Mouse (Mus musculus): ENCODE measurements around the gene Grb14. TPM values are rescaled to one million over a fixed set of nuclear protein-coding genes. Genes with fewer than 3 reads are reported as not detected.

The Grb14 gene
- polyA plus RNA-seq, 1 experiment from 2014 or later, result 9.8 TPM

DNA sequence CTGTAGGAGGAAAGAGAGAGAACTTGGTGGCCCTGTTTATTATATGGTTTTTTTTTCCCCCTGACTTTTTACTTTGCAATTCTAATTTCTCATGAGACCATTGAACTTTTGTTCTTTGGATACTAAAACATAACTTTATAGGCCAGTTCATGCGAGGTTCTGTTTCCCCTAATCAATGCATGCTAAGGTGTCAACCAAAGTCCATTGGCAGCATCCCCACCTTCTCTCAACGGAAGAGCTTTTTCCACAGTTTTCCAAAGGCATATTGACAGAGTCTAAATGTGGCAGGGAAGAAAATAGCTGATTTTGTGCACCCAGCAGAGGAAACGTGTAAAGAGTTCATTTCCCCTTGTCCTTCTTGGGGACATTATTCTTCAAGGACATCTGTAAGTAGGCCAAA, 10.2 kb downstream of the Grb14 start:
- Histone ChIP-seq H3K27ac (no peak overlapping the region), H3K36me3 (ENCODE audit: poor library complexity, severe bottlenecking) (no peaks in the 10 kb centered on the region), H3K4me3 (no peak overlapping the region), H3K27me3 (no peaks in the 10 kb centered on the region), H3K4me2 (no peak overlapping the region), H3K9me3 (replicated peaks) (no peaks in the 10 kb centered on the region), H3K4me1 (no peaks in the 10 kb centered on the region), H3K9ac (no peak overlapping the region)
- ATAC-seq, result no peak
- 89% methylated on average over 3 of the region's 3 CpGs for WGBS

DNA sequence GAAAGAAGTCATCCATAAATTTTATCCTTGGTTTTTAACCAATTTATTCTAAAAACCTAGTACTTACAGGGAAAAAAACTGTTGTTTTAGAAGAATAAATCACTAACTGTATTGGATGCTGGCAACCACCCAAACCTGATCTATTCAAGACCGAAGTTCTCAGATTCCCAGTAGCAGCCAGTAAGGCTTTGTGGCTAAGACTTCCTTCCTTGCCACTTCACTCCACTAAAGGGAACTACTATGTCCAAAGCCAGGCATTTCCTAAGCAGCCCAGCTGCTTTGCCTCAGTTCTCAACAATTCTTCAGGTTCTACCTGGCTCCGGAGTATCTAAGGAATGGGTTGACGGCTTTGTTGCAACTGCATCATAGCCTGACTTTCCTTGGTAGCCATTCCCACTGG, 14.7 kb downstream of the Grb14 start:
- Histone ChIP-seq H3K36me3 (ENCODE audit: poor library complexity, severe bottlenecking) (no peaks in the 10 kb centered on the region), H3K27me3 (no peaks in the 10 kb centered on the region), H3K9ac (no peak overlapping the region), H3K4me1 (no peaks in the 10 kb centered on the region), H3K27ac (no peak overlapping the region), H3K4me2 (no peak overlapping the region), H3K4me3 (no peak overlapping the region), H3K9me3 (replicated peaks) (no peaks in the 10 kb centered on the region)
- WGBS, result 89% methylated on average over 3 of the region's 3 CpGs
- ATAC-seq, result no peak

DNA sequence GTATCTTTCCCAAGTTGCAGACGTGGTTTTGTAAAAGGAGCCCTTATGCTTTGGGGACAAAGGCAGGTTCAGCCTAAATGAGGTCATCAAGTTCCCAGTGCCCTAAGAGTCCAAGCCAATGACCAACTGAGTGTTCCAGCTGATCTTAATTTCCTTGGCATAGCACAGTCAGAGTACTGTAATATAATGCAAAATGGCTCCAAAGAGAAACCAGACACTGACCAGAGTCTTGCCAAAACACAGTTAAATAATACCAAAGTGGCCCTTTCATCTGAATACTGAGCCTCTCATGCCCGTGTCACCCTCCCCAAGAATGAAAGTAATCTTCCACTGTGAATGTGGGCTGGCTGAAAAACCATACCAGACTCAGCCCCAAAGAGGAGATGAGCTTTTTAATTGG, 17.4 kb downstream of the Grb14 start:
- no peaks in the 10 kb centered on the region for H3K9me3 ChIP-seq (replicated peaks)
- H3K36me3 ChIP-seq (ENCODE audit: poor library complexity, severe bottlenecking), result no peaks in the 10 kb centered on the region
- WGBS, result 50% methylated on average over 2 of the region's 2 CpGs
- no peak overlapping the region for H3K9ac ChIP-seq
- no peak overlapping the region for H3K4me2 ChIP-seq
- no peak overlapping the region for H3K27ac ChIP-seq
- H3K27me3 ChIP-seq, result no peaks in the 10 kb centered on the region
- ATAC-seq, result no peak
- no peak overlapping the region for H3K4me3 ChIP-seq
- H3K4me1 ChIP-seq, result no peaks in the 10 kb centered on the region

DNA sequence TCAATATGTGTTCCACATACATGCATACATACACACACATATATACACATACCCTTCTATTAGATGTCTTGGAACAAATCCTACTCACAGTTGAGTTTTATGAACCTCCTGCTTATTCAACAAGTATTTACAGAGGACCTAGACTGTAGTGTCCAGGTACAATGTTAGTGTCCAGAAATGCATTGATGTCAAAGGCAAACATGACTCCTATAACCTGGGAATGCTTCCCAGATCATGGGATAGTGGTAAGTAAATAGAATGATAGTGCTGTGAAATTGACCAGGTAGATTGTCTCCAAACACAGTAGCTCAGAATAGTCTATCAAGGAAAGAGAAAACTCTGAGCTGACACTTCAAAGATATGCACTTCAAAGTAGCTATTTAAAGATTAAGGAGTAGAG, 19.7 kb downstream of the Grb14 start:
- Histone ChIP-seq H3K9ac (no peak overlapping the region), H3K4me2 (no peak overlapping the region), H3K27ac (no peak overlapping the region), H3K36me3 (ENCODE audit: poor library complexity, severe bottlenecking) (no peaks in the 10 kb centered on the region), H3K9me3 (replicated peaks) (no peaks in the 10 kb centered on the region), H3K27me3 (no peaks in the 10 kb centered on the region), H3K4me3 (no peak overlapping the region), H3K4me1 (no peaks in the 10 kb centered on the region)
- ATAC-seq, result no peak

DNA sequence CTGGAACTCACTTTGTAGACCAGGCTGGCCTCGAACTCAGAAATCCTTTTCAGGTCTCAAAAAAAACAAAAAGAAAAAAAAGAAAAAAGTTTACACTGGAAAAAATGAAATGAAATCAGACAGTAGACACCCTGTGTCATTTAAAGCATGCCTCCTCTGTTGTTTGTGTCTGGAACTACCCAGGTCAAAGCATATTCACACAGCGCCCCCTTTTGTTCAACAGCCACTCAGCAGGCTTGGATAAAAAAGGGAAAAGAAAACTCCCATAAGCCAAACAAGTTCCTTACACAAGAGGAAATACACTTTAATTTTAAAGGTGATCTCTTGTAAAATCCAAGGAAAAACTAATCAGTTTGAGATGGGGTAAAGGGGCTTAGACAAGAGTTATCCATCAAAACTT, 21.4 kb downstream of the Grb14 start:
- Histone ChIP-seq H3K27me3 (no peaks in the 10 kb centered on the region), H3K9ac (no peak overlapping the region), H3K27ac (no peak overlapping the region), H3K4me1 (no peaks in the 10 kb centered on the region), H3K4me2 (no peak overlapping the region), H3K36me3 (ENCODE audit: poor library complexity, severe bottlenecking) (no peaks in the 10 kb centered on the region), H3K4me3 (no peak overlapping the region), H3K9me3 (replicated peaks) (no peaks in the 10 kb centered on the region)
- 52% methylated on average over 2 of the region's 2 CpGs for WGBS
- ATAC-seq, result no peak

DNA sequence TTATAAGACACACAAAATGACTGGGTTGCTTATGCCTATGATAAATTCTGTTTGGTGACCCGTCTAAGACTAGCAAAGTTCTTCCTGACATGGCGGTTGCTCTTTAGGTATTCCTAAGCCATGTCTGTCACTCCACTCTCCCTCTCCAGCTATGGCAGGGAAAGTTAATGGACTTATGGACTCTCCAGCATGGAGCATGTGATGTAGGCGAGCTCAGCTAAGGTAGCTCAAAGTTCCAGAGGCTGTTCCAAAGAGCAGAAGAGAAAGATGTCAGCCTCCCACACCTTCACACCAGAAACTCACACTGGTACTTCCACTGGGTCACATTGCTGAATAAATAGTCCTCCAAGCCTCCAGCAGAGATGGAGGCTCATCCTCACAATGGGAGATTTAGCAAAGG, 22.2 kb downstream of the Grb14 start:
- no peak overlapping the region for H3K4me3 ChIP-seq
- no peak overlapping the region for H3K4me2 ChIP-seq
- H3K4me1 ChIP-seq, result no peaks in the 10 kb centered on the region
- WGBS, result 86% methylated on average over 3 of the region's 3 CpGs
- ATAC-seq, result no peak
- H3K27ac ChIP-seq, result no peak overlapping the region
- no peaks in the 10 kb centered on the region for H3K27me3 ChIP-seq
- H3K9me3 ChIP-seq (replicated peaks), result no peaks in the 10 kb centered on the region
- H3K9ac ChIP-seq, result no peak overlapping the region
- no peaks in the 10 kb centered on the region for H3K36me3 ChIP-seq (ENCODE audit: poor library complexity, severe bottlenecking)

DNA sequence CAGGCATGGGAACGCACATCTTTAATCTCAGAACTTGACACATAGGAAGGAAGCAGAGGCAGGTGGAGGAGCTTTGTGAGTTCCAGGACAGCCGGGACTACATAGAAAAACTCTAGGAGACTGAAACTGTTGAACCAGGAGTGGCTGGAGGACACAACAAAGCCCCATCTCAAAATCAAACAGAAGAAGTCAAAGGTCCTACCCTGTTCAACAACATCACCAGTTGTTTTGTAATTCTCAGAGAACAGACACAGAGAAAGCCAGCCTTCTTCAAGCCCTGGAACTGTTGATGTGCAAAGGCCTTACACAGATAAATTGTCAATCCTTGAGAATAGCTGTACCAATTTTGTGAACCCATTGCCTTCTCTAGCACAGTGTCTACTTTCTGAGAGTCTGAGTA, 29.7 kb downstream of the Grb14 start:
- ATAC-seq, result no peak
- Histone ChIP-seq H3K4me2 (no peak overlapping the region), H3K9ac (no peak overlapping the region), H3K9me3 (replicated peaks) (no peaks in the 10 kb centered on the region), H3K36me3 (ENCODE audit: poor library complexity, severe bottlenecking) (no peaks in the 10 kb centered on the region), H3K27me3 (no peaks in the 10 kb centered on the region), H3K4me3 (no peak overlapping the region), H3K27ac (no peak overlapping the region), H3K4me1 (no peaks in the 10 kb centered on the region)
- 90% methylated on average over 2 of the region's 2 CpGs for WGBS

DNA sequence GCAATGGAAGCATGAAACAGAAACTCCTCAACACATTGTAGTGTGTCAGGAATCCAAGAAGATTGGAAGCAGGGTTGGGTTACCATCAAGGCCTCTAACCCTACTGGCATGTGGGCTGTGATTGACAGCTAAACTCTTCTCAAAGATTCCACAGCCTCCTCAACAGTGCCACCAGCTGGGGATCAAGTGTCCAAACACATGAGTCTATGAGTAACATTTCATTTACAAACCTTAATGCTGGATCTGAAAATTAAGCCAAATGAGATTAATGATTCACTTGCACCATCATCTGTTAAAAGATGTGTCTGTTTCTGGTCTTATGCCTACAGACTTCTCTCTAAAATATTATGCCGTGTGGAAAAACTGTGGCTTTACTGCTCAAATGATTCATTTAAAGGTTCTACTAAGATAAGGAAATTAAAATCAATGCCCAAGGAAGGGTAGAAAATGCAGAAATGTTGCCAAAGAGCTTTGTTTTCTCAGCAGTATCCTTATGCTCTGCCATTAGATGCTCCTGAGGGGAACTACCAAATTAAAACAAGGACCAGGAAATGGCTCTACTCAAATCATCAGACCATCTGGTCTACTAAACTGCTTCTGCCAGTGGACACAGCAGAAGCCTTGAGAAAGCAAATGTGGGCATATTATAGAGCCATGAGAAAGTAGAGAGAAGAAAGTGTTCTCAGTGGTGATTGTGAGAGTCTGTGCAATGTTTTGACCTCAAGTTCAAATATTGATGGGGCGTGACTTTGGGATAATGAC, 35.2 kb downstream of the Grb14 start:
- 99% methylated on average over 2 of the region's 2 CpGs for WGBS

DNA sequence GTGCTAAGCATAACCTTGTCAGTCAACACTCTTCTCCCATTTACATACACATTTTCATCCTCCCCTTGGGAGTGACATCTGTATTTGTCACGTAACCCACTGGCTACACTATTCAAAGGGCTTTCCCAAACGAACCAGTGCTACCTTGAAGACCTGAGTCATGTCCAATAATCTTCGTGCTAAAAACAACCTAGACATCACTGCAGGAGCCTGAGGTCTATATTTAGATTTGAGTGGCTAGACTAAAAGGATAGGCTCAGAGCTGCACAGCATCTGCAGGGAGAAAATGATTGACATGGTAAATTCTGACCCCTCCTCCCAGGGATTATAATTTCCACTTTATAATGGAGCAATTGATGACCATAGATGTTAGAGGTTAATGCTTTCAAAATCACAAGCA, 37.0 kb downstream of the Grb14 start:
- ATAC-seq, result no peak
- no peak overlapping the region for H3K4me2 ChIP-seq

More for the DNA sequence above, 35.2 kb downstream of the Grb14 start:
- Histone ChIP-seq H3K4me3 (no peak overlapping the region), H3K9me3 (replicated peaks) (no peaks in the 10 kb centered on the region), H3K4me2 (no peak overlapping the region), H3K27ac (no peak overlapping the region), H3K27me3 (no peaks in the 10 kb centered on the region), H3K4me1 (no peaks in the 10 kb centered on the region), H3K9ac (no peak overlapping the region), H3K36me3 (ENCODE audit: poor library complexity, severe bottlenecking) (no peaks in the 10 kb centered on the region)
- no peak for ATAC-seq

DNA sequence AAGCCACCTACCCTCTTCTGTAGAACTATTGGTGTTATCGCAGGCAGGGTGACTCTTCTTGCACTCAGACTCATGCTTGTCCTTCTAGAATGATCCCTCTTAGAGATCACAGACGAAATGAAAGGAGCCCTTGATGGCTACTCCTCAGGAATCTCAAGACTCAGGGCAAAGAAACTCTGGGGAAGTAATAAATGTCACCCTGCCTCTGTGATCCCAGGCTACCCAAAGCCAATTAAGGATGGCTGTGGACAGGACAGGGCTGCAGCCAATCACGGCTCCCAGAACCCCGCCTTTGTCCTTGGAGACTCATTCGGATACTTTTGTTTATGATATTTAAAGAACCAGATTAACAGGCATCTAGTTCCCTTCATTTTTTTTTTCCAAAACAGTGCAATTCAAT, 49.2 kb downstream of the Grb14 start:
- Histone ChIP-seq H3K4me2 (no peak overlapping the region), H3K36me3 (ENCODE audit: poor library complexity, severe bottlenecking) (no peaks in the 10 kb centered on the region), H3K27ac (no peak overlapping the region), H3K4me3 (no peak overlapping the region), H3K9ac (no peak overlapping the region), H3K4me1 (no peaks in the 10 kb centered on the region), H3K27me3 (no peaks in the 10 kb centered on the region), H3K9me3 (replicated peaks) (no peaks in the 10 kb centered on the region)
- ATAC-seq, result no peak
- WGBS, result 41% methylated on average over 5 of the region's 5 CpGs

More for the DNA sequence above, 37.0 kb downstream of the Grb14 start:
- H3K36me3 ChIP-seq (ENCODE audit: poor library complexity, severe bottlenecking), result no peaks in the 10 kb centered on the region
- peaks cover 7% of the 10 kb centered on the region for H3K9me3 ChIP-seq (replicated peaks)
- H3K9ac ChIP-seq, result no peak overlapping the region
- H3K4me1 ChIP-seq, result no peaks in the 10 kb centered on the region
- H3K4me3 ChIP-seq, result no peak overlapping the region
- H3K27ac ChIP-seq, result no peak overlapping the region
- WGBS, result 86% methylated on average over 3 of the region's 3 CpGs
- H3K27me3 ChIP-seq, result no peaks in the 10 kb centered on the region

DNA sequence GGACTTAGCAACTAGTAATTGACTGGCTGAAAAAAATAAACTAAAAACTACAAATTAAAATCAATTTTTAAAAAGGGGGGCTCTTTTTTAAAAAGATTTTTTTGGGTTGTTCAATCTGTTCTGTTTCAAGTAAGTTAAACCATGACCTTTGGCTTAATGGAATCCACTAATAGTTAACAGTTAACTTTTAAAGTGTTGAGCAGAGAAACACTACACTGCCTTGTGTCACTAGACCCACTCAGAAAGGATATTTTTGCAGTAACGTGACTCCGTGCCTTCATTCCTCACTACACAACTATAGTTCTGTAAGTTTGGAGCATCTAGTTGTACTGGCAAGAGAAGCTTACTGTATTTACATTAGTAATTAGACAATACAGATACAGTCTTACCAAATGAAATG, 50.2 kb downstream of the Grb14 start:
- H3K9ac ChIP-seq, result no peak overlapping the region
- no peaks in the 10 kb centered on the region for H3K9me3 ChIP-seq (replicated peaks)
- WGBS, result 90% methylated on average over 2 of the region's 2 CpGs
- H3K4me3 ChIP-seq, result no peak overlapping the region
- no peak overlapping the region for H3K27ac ChIP-seq
- no peak for ATAC-seq
- H3K4me1 ChIP-seq, result no peaks in the 10 kb centered on the region
- H3K27me3 ChIP-seq, result no peaks in the 10 kb centered on the region
- no peaks in the 10 kb centered on the region for H3K36me3 ChIP-seq (ENCODE audit: poor library complexity, severe bottlenecking)
- H3K4me2 ChIP-seq, result no peak overlapping the region

DNA sequence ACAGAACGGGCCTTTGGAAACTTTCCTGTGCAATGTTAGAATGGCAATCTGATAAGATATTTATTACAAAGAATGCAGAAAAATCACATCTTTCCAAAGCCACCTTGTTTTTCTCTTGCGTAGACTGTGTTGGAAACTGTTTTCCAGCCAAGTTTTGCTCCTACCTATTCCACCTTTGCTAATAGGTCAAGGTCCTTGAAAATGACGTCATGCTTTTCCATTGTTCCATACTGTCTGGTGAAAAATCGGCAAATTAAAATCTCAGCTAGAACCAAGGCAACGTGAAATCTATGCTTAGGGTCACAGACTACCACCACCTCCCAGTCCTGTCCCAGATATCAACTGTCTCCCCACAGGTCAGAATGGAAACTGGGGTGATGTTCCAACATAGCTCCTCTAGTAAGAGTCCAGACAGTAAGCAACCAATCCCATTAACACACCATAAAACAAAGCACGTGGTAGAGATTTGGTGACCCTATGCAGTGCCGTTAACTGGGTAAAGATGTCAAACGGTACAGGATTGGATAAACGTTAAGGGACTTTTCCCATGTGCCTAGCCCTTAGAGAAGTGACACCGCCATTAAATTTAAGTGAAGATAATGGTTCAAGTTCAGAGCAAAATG, 50.9 kb downstream of the Grb14 start:
- 89% methylated on average over 10 of the region's 10 CpGs for WGBS

DNA sequence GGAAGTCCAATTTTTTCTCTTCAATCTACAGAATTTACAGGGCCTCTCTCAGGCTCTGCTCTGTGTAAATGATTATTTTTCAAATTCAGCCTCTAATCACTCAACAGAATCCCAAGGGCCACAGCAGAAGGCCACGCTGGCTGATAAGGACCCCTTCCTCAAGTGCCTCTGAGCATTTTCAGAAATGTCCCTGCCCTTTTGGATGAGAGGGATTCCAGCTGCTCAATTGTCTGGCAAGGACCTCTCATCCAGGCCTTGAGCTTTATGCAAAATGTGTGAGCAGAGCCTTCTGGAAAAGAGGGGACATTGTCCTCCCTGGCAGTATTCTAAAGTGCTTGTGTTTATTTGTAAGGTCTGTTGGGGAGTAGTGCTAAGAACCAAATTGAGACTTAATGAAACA, 51.7 kb downstream of the Grb14 start:
- no peaks in the 10 kb centered on the region for H3K9me3 ChIP-seq (replicated peaks)
- no peaks in the 10 kb centered on the region for H3K36me3 ChIP-seq (ENCODE audit: poor library complexity, severe bottlenecking)
- H3K4me3 ChIP-seq, result no peak overlapping the region
- H3K27ac ChIP-seq, result no peak overlapping the region
- no peak overlapping the region for H3K9ac ChIP-seq
- H3K4me1 ChIP-seq, result no peaks in the 10 kb centered on the region
- no peak for ATAC-seq
- WGBS, result 60% methylated on average over 1 of the region's 1 CpGs
- no peaks in the 10 kb centered on the region for H3K27me3 ChIP-seq
- H3K4me2 ChIP-seq, result no peak overlapping the region

More for the DNA sequence above, 50.9 kb downstream of the Grb14 start:
- Histone ChIP-seq H3K27ac (no peak overlapping the region), H3K4me3 (no peak overlapping the region), H3K36me3 (ENCODE audit: poor library complexity, severe bottlenecking) (no peaks in the 10 kb centered on the region), H3K9me3 (replicated peaks) (no peaks in the 10 kb centered on the region), H3K4me2 (no peak overlapping the region), H3K4me1 (no peaks in the 10 kb centered on the region), H3K9ac (no peak overlapping the region), H3K27me3 (no peaks in the 10 kb centered on the region)
- ATAC-seq, result no peak

Data from forebrain, embryonic 13.5 days (tissue).